Mouse (Mus musculus): ENCODE results near the gene Sap30. TPM values are rescaled to one million over a fixed set of nuclear protein-coding genes. Genes with fewer than 3 reads are reported as not detected.
A peak's percentile ranks its signal among the peaks of the same experiment; 100 is the strongest.

Gene Sap30
- polyA plus RNA-seq, 1 experiment from 2014 or later, result 20.7 TPM

DNA sequence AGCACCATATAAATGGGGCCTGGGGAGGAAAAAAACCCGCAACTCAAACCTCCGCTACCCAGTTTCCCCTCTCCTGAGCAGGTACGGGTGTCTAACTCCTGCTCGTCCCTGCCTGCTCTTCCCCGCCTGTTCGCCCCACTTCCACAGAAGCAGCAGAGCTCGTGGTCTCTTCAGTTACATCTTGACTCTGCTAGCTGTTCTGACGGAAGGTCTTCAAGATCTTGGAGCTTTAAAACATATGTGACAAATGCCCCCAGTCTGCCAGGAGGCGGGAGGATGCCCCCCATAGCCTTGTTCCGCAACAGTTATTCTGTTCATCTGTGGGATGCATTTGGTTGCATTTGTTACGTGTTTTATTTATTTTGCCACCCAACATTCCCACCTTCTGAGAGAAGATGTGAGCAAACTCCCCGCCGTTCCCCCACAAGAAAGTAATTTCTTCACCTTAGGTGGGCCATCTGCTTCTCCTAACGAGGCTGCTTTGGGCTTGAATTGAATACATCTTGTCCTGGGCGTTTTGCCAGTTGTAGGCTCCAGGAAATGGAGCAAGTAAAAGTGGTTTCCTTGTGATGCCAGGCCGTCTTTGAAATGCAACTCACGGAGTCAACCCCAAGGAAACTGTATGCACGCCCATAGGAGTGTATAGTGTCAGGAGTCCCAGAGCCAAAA lies 51.8 kb downstream of the Sap30 start:
- H3K27ac ChIP-seq (ENCODE audit: low read depth, low read length), result 0 out of 2 replicates have a peak overlapping the region, but pooled peaks have one; percentile 9
- H3K9me3 ChIP-seq (ENCODE audit: control insufficient read depth, low read length), result no peaks in the 10 kb centered on the region
- peak; percentile 86 for ATAC-seq
- no peaks in the 10 kb centered on the region for H3K36me3 ChIP-seq (ENCODE audit: control insufficient read depth, insufficient read depth, low read length)
- H3K27me3 ChIP-seq (replicated peaks; ENCODE audit: control insufficient read depth, insufficient read depth, low read length), result no peaks in the 10 kb centered on the region
- H3K4me1 ChIP-seq (ENCODE audit: control insufficient read depth, insufficient read depth, low read depth, low read length), result peaks cover 5% of the 10 kb centered on the region
- H3K4me3 ChIP-seq (ENCODE audit: low read length), result no peak overlapping the region
- no peak overlapping the region for H3K9ac ChIP-seq (ENCODE audit: low read depth, low read length)
- 47% methylated on average over 18 of the region's 18 CpGs for WGBS
- H3K4me2 ChIP-seq (ENCODE audit: low read length), result peak overlapping the region; percentile 6

DNA sequence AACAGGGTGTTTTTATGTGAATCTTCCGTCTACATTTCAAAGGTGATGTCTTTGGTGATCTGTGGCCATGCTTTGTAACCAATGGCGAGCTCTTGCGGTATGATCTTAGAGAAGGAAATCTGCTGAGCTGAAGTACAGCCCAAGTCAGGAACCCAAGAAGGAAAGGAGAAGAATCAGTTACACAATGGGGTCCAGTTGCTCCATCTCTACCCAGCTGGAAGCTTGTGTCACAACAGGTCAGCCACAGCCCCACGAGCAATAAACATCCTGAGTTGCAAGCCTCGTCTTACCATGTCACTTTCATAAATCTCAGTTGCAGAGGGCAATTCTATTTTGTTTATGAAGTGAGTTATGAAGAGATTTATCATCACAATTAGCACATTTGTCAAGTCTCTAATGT lies 54.9 kb downstream of the Sap30 start:
- Histone ChIP-seq H3K9me3 (ENCODE audit: control insufficient read depth, low read length) (no peaks in the 10 kb centered on the region), H3K9ac (ENCODE audit: low read depth, low read length) (no peak overlapping the region), H3K4me1 (ENCODE audit: control insufficient read depth, insufficient read depth, low read depth, low read length) (peaks cover 5% of the 10 kb centered on the region), H3K36me3 (ENCODE audit: control insufficient read depth, insufficient read depth, low read length) (no peaks in the 10 kb centered on the region), H3K27me3 (replicated peaks; ENCODE audit: control insufficient read depth, insufficient read depth, low read length) (no peaks in the 10 kb centered on the region), H3K4me2 (ENCODE audit: low read length) (no peak overlapping the region), H3K27ac (ENCODE audit: low read depth, low read length) (no peak overlapping the region), H3K4me3 (ENCODE audit: low read length) (no peak overlapping the region)
- 81% methylated on average over 5 of the region's 5 CpGs for WGBS
- no peak for ATAC-seq

Other genes starting within 250 kb of the Sap30 start
- not detected in 2 replicates for gene Hand2, start 166.9 kb downstream of the Sap30 start, polyA plus RNA-seq (2015; fragmentation: Nextera tagmentation; extraction: Ambion mirVana)
- 13.7 and 24.4 TPM in 2 replicates for gene Scrg1, start 31.9 kb downstream of the Sap30 start, polyA plus RNA-seq (2015; fragmentation: Nextera tagmentation; extraction: Ambion mirVana)
- 65.0 and 67.4 TPM in 2 replicates for gene Hmgb2, start 24.0 kb upstream of the Sap30 start, polyA plus RNA-seq (2015; fragmentation: Nextera tagmentation; extraction: Ambion mirVana)
- 11.1 and 13.4 TPM in 2 replicates for gene Galnt7, start 165.2 kb upstream of the Sap30 start, polyA plus RNA-seq (2015; fragmentation: Nextera tagmentation; extraction: Ambion mirVana)